Mouse (Mus musculus): ENCODE results near the gene Zfp697. TPM values are rescaled to one million over a fixed set of nuclear protein-coding genes. Genes with fewer than 3 reads are reported as not detected.

Zfp697 gene
- polyA plus RNA-seq, 1 experiment from 2014 or later, result 13.3 TPM

GRCm38 (mm10) chr3:98413733-98414132 is 31.5 kb downstream of the Zfp697 start:
- Histone ChIP-seq H3K4me3 (ENCODE audit: control insufficient read depth in 1 of 2, insufficient read depth in 1 of 2, low read depth in 1 of 2, low read length in 2 of 2) (no peak overlapping the region), H3K36me3 (ENCODE audit: control insufficient read depth, insufficient read depth, low read length) (no peaks in the 10 kb centered on the region), H3K9ac (ENCODE audit: low read length) (peak overlapping the region; percentile 46; the same call in 1 of the 2 replicates), H3K27me3 (ENCODE audit: control insufficient read depth, insufficient read depth, low read length) (no peaks in the 10 kb centered on the region), H3K9me3 (ENCODE audit: control insufficient read depth, low read length) (no peaks in the 10 kb centered on the region), H3K4me1 (ENCODE audit: control insufficient read depth in 2 of 2, insufficient read depth in 2 of 2, low read length in 2 of 2) (peaks cover 35 to 71% of the 10 kb centered on the region in 2 experiments), H3K4me2 (ENCODE audit: low read length) (no peak overlapping the region; the same call in 1 of the 2 replicates), H3K27ac (replicated peaks in 1 of 2; ENCODE audit: control insufficient read depth in 1 of 2, insufficient read depth in 1 of 2, low read depth in 2 of 2, low read length in 2 of 2) (peak overlapping the region in 1 of 2 experiments; percentile 71; a peak in 3 of 4 replicates)
- WGBS, result 76% methylated on average over 2 of the region's 2 CpGs
- ATAC-seq (ENCODE audit: insufficient number of reproducible peaks, insufficient read depth, low FRiP score, low read depth), result no peak

DNA sequence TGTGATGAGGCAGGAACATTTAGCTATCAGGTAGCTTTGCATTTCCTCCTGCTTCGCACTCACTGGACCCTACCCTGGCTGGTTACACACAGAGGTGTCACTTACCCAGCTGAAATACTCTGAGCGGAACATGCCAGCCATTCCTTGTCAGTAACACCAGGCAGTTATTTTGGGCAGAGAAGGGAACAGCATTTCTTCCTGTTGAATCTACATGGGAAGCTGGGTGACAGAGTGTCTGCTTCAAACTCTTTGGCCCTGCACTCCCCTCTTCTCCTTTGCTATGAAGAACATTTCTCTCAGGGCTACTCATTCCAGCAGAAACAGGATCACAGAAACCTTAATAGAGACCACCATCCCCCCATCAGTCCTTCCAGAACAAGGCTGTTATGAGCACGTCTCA is 32.0 kb downstream of the Zfp697 start:
- WGBS, result 21% methylated on average over 3 of the region's 3 CpGs
- peaks cover 35 to 77% of the 10 kb centered on the region in 2 experiments for H3K4me1 ChIP-seq (ENCODE audit: control insufficient read depth in 2 of 2, insufficient read depth in 2 of 2, low read length in 2 of 2)
- H3K4me3 ChIP-seq (ENCODE audit: control insufficient read depth in 1 of 2, insufficient read depth in 1 of 2, low read depth in 1 of 2, low read length in 2 of 2), result no peak overlapping the region
- H3K9me3 ChIP-seq (ENCODE audit: control insufficient read depth, low read length), result no peaks in the 10 kb centered on the region
- H3K9ac ChIP-seq (ENCODE audit: low read length), result no peak overlapping the region; the same call in 1 of the 2 replicates
- H3K36me3 ChIP-seq (ENCODE audit: control insufficient read depth, insufficient read depth, low read length), result no peaks in the 10 kb centered on the region
- H3K4me2 ChIP-seq (ENCODE audit: low read length), result peak overlapping the region; percentile 2
- peak; percentile 40; the same call in 1 of the 2 replicates for ATAC-seq (ENCODE audit: insufficient number of reproducible peaks, insufficient read depth, low FRiP score, low read depth)
- H3K27me3 ChIP-seq (ENCODE audit: control insufficient read depth, insufficient read depth, low read length), result no peaks in the 10 kb centered on the region
- peak overlapping the region; percentile 87 to 91 for H3K27ac ChIP-seq (replicated peaks in 1 of 2; ENCODE audit: control insufficient read depth in 1 of 2, insufficient read depth in 1 of 2, low read depth in 2 of 2, low read length in 2 of 2)

DNA sequence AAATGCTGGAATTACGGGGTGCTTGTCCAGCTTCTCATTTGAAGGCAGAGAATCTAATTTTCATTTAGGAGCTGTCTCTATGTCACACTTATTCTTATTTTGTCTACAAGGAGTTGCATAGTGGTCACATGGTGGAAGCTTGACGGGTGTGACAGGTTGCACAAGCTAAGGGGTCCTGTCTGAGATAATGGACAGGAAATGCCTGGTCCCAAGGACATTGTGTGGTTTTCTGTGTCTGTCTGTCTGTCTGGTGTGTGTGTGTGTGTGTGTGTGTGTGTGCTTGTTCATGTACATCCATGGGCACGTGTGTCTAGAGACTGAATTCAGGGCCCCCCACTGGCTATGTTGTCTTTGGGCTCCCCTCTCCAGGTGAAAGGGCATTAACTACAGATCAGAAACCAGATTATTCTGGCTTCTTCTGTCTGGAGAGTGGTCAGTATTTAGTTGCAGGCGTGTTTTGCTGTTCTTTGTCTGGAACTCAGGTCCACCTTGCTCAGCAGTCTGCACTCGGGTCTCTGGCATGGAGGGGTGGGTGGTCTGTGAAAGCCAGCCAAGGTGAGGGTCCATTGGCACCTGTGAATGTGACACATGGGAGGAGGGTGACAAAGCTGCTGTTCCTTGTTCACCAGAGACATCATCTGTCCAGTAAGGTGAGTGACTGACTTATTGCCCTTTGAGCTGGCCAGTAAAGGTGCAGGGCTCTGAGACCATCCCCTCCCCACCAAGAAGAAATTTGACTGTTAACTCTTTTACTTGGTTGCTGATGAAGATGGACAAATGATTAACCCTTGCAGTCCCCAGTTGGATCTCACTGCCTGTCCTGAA is 34.4 kb downstream of the Zfp697 start:
- H3K9me3 ChIP-seq (ENCODE audit: control insufficient read depth, low read length), result no peaks in the 10 kb centered on the region
- H3K9ac ChIP-seq (ENCODE audit: low read length), result no peak overlapping the region
- H3K27ac ChIP-seq (replicated peaks in 1 of 2; ENCODE audit: control insufficient read depth in 1 of 2, insufficient read depth in 1 of 2, low read depth in 2 of 2, low read length in 2 of 2), result peak overlapping the region; percentile 56 to 91
- H3K36me3 ChIP-seq (ENCODE audit: control insufficient read depth, insufficient read depth, low read length), result no peaks in the 10 kb centered on the region
- H3K4me3 ChIP-seq (ENCODE audit: control insufficient read depth in 1 of 2, insufficient read depth in 1 of 2, low read depth in 1 of 2, low read length in 2 of 2), result no peak overlapping the region
- peaks cover 37 to 80% of the 10 kb centered on the region in 2 experiments for H3K4me1 ChIP-seq (ENCODE audit: control insufficient read depth in 2 of 2, insufficient read depth in 2 of 2, low read length in 2 of 2)
- peak overlapping the region; percentile 42 for H3K4me2 ChIP-seq (ENCODE audit: low read length)
- ATAC-seq (ENCODE audit: insufficient number of reproducible peaks, insufficient read depth, low FRiP score, low read depth), result no peak
- 60% methylated on average over 5 of the region's 5 CpGs for WGBS
- no peaks in the 10 kb centered on the region for H3K27me3 ChIP-seq (ENCODE audit: control insufficient read depth, insufficient read depth, low read length)

DNA sequence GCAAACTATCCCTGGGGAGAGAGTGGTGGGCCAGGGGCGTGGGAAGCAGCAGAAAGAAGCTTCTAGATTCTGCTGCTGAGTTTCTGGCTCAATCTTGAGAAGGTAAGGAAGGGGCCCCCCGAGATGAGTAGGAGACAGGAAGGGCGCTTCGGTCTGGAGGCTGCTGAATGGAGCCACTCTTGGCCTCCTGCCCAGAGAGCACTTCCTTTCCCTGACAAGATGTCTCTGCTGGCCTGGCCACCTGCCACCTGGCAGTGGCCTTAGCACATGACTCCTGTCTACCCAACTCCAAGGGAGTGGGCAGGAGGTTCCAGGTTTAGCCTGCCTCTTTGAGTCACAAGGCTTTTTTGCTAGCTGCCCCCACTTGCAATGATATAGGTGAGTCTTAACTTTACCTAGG is 35.1 kb downstream of the Zfp697 start:
- no peaks in the 10 kb centered on the region for H3K9me3 ChIP-seq (ENCODE audit: control insufficient read depth, low read length)
- ATAC-seq (ENCODE audit: insufficient number of reproducible peaks, insufficient read depth, low FRiP score, low read depth), result peak; percentile 78
- 6% methylated on average over 4 of the region's 4 CpGs for WGBS
- peak overlapping the region; percentile 62 to 91 for H3K27ac ChIP-seq (replicated peaks in 1 of 2; ENCODE audit: control insufficient read depth in 1 of 2, insufficient read depth in 1 of 2, low read depth in 2 of 2, low read length in 2 of 2)
- H3K4me1 ChIP-seq (ENCODE audit: control insufficient read depth in 2 of 2, insufficient read depth in 2 of 2, low read length in 2 of 2), result peaks cover 37 to 73% of the 10 kb centered on the region in 2 experiments
- H3K4me3 ChIP-seq (ENCODE audit: control insufficient read depth in 1 of 2, insufficient read depth in 1 of 2, low read depth in 1 of 2, low read length in 2 of 2), result no peak overlapping the region
- peak overlapping the region; percentile 42 for H3K4me2 ChIP-seq (ENCODE audit: low read length)
- H3K27me3 ChIP-seq (ENCODE audit: control insufficient read depth, insufficient read depth, low read length), result no peaks in the 10 kb centered on the region
- no peaks in the 10 kb centered on the region for H3K36me3 ChIP-seq (ENCODE audit: control insufficient read depth, insufficient read depth, low read length)
- H3K9ac ChIP-seq (ENCODE audit: low read length), result no peak overlapping the region

DNA sequence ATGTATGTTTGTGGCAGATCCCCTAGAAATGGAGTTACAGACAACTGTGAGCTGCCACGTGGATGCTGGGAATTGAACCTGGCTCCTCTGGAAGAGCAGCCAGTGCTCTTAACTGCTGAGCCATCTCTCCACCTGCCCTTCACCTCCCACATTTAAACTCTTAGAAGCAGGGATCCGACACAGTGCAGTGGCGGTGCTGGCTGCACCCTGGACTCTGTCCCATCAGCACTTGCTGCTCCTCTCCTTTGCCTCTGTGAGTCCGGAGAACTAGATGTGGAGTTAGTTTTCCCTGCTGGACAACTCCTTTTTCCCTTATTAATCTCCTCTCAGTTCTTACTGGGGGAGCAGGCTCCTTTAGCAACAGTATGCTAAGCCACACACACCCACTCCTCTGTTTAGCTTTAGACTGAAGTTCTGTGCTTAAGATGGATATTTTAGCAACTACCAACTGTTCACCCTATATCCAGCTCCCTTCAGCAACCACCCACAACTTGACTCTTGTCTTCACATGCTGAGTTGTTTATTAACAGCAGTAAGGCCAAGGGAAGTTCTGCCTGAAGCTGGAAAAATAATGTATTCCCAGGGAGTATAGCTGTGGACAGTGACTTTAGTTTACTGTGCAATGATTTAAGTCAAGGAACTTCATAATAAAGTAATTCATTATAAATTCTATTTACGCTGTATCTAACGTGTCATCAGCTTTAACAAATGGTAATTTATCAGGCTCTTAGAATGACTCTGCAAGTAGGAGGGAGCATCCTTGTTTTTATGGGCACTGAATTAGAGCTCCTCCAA is 36.9 kb downstream of the Zfp697 start:
- Histone ChIP-seq H3K9ac (ENCODE audit: low read length) (no peak overlapping the region), H3K9me3 (ENCODE audit: control insufficient read depth, low read length) (no peaks in the 10 kb centered on the region), H3K4me2 (ENCODE audit: low read length) (no peak overlapping the region), H3K4me3 (ENCODE audit: control insufficient read depth in 1 of 2, insufficient read depth in 1 of 2, low read depth in 1 of 2, low read length in 2 of 2) (no peak overlapping the region), H3K36me3 (ENCODE audit: control insufficient read depth, insufficient read depth, low read length) (no peaks in the 10 kb centered on the region), H3K27ac (replicated peaks in 1 of 2; ENCODE audit: control insufficient read depth in 1 of 2, insufficient read depth in 1 of 2, low read depth in 2 of 2, low read length in 2 of 2) (peak overlapping the region in 1 of 2 experiments; percentile 33; a peak in 1 of 4 replicates), H3K4me1 (ENCODE audit: control insufficient read depth in 2 of 2, insufficient read depth in 2 of 2, low read length in 2 of 2) (peaks cover 29 to 55% of the 10 kb centered on the region in 2 experiments), H3K27me3 (ENCODE audit: control insufficient read depth, insufficient read depth, low read length) (no peaks in the 10 kb centered on the region)
- no peak for ATAC-seq (ENCODE audit: insufficient number of reproducible peaks, insufficient read depth, low FRiP score, low read depth)
- 59% methylated on average over 6 of the region's 6 CpGs for WGBS

DNA sequence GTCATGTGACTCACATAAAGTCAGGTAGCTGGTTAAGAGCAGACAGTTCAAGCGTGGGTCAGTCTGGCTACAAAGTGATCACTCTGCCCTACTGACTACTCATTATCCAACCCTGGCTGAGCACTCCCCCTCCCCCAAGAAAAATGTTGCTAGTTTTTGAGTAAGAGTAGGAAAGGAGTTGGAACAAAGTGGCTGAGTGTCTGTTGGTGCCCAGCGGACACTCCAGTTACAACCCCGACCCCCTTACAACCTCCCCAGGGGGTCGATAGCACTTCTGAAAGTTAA is 37.5 kb downstream of the Zfp697 start:
- Histone ChIP-seq H3K27ac (replicated peaks in 1 of 2; ENCODE audit: control insufficient read depth in 1 of 2, insufficient read depth in 1 of 2, low read depth in 2 of 2, low read length in 2 of 2) (no peak overlapping the region), H3K4me3 (ENCODE audit: control insufficient read depth in 1 of 2, insufficient read depth in 1 of 2, low read depth in 1 of 2, low read length in 2 of 2) (no peak overlapping the region), H3K9me3 (ENCODE audit: control insufficient read depth, low read length) (no peaks in the 10 kb centered on the region), H3K36me3 (ENCODE audit: control insufficient read depth, insufficient read depth, low read length) (no peaks in the 10 kb centered on the region), H3K4me1 (ENCODE audit: control insufficient read depth in 2 of 2, insufficient read depth in 2 of 2, low read length in 2 of 2) (peaks cover 28 to 49% of the 10 kb centered on the region in 2 experiments), H3K27me3 (ENCODE audit: control insufficient read depth, insufficient read depth, low read length) (no peaks in the 10 kb centered on the region), H3K9ac (ENCODE audit: low read length) (no peak overlapping the region), H3K4me2 (ENCODE audit: low read length) (no peak overlapping the region)
- 46% methylated on average over 4 of the region's 4 CpGs for WGBS
- ATAC-seq (ENCODE audit: insufficient number of reproducible peaks, insufficient read depth, low FRiP score, low read depth), result no peak

DNA sequence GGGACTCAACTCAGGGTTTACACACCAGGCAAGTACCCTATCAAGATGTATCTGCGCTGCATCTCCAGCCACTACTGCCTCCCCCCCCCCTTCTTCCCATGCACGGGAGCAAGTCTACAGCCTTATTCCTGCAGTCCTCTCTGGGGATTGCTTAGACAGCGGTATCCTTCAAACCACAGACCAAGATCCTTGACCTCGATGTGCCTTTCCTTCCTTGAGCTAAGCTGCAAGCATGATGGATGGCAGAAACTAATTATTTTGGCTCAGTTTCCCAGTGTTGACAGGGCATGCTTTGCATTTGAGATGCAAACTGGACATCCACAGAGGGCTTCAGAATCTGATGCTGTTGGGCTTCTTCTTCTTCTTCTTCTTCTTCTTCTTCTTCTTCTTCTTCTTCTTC is 40.7 kb downstream of the Zfp697 start:
- Histone ChIP-seq H3K4me1 (ENCODE audit: control insufficient read depth in 2 of 2, insufficient read depth in 2 of 2, low read length in 2 of 2) (peaks cover 8 to 27% of the 10 kb centered on the region in 2 experiments), H3K4me3 (ENCODE audit: control insufficient read depth in 1 of 2, insufficient read depth in 1 of 2, low read depth in 1 of 2, low read length in 2 of 2) (no peak overlapping the region), H3K27ac (replicated peaks in 1 of 2; ENCODE audit: control insufficient read depth in 1 of 2, insufficient read depth in 1 of 2, low read depth in 2 of 2, low read length in 2 of 2) (no peak overlapping the region), H3K36me3 (ENCODE audit: control insufficient read depth, insufficient read depth, low read length) (peaks cover 10% of the 10 kb centered on the region), H3K9me3 (ENCODE audit: control insufficient read depth, low read length) (no peaks in the 10 kb centered on the region), H3K27me3 (ENCODE audit: control insufficient read depth, insufficient read depth, low read length) (no peaks in the 10 kb centered on the region), H3K9ac (ENCODE audit: low read length) (no peak overlapping the region), H3K4me2 (ENCODE audit: low read length) (no peak overlapping the region)
- WGBS, result 66% methylated on average over 4 of the region's 4 CpGs
- ATAC-seq (ENCODE audit: insufficient number of reproducible peaks, insufficient read depth, low FRiP score, low read depth), result no peak

Data from heart, embryonic 14.5 days (tissue).